Mouse (Mus musculus): Measurements from ENCODE around the gene Asz1. TPM values are rescaled to one million over a fixed set of nuclear protein-coding genes. Genes with fewer than 3 reads are reported as not detected.

Asz1 gene
- total and polyA plus RNA-seq, 3 experiments, result not detected

GRCm38 (mm10) chr6:18135246-18135645 lies 26.4 kb upstream of the Asz1 start:
- no peaks in the 10 kb centered on the region for H3K9me3 ChIP-seq (replicated peaks; ENCODE audit: insufficient read depth, low read length)
- peak; percentile 56 for TF ChIP-seq RAD21 (IDR thresholded peaks at IDR 0.05; ENCODE audit: low read depth, low read length)
- TF ChIP-seq CTCF (IDR thresholded peaks at IDR 0.05 in 2 of 3, conservative IDR thresholded peaks at IDR 0.05 in 1 of 3; ENCODE audit: control insufficient read depth in 1 of 3, insufficient read depth in 1 of 3, low read depth in 2 of 3, low read length in 3 of 3, poor library complexity in 1 of 3, severe bottlenecking in 1 of 3), result peak in 1 of 3 experiments; percentile 48; a peak in 2 of 6 replicates
- no peak for TF ChIP-seq BHLHE40 (IDR thresholded peaks at IDR 0.05; ENCODE audit: borderline replicate concordance, low read depth, low read length)
- TF ChIP-seq MAFK (IDR thresholded peaks at IDR 0.05; ENCODE audit: borderline replicate concordance, low read depth, low read length), result no peak
- peak; percentile 60 for TF ChIP-seq SMC3 (IDR thresholded peaks at IDR 0.05; ENCODE audit: low read depth, low read length)
- H3K4me3 ChIP-seq (ENCODE audit: control insufficient read depth in 1 of 2, insufficient read depth in 1 of 2, low read depth in 2 of 2, low read length in 2 of 2), result no peak overlapping the region
- H3K27ac ChIP-seq (ENCODE audit: control insufficient read depth, low read depth, low read length), result no peak overlapping the region
- no peaks in the 10 kb centered on the region; a peak in 1 of 4 replicates for H3K27me3 ChIP-seq (ENCODE audit: control insufficient read depth in 1 of 2, insufficient read depth in 2 of 2, low read length in 2 of 2)
- no peaks in the 10 kb centered on the region for H3K79me2 ChIP-seq (ENCODE audit: control insufficient read depth, insufficient read depth, low read length, poor library complexity)
- H3K36me3 ChIP-seq (ENCODE audit: control insufficient read depth in 1 of 2, insufficient read depth in 2 of 2, low read length in 2 of 2), result no peaks in the 10 kb centered on the region
- DNase-seq (ENCODE audit: low read depth, low spot score), result peak; percentile 8
- H3K4me1 ChIP-seq (ENCODE audit: control insufficient read depth in 1 of 2, insufficient read depth in 2 of 2, low read length in 2 of 2), result no peaks in the 10 kb centered on the region
- no peak overlapping the region for H3K9ac ChIP-seq (ENCODE audit: control insufficient read depth, low read depth, low read length, poor library complexity, severe bottlenecking)

- Histone ChIP-seq H3K4me3 (ENCODE audit: control insufficient read depth in 1 of 2, insufficient read depth in 1 of 2, low read depth in 2 of 2, low read length in 2 of 2) (no peak overlapping the region), H3K27ac (ENCODE audit: control insufficient read depth, low read depth, low read length) (no peak overlapping the region), H3K4me1 (ENCODE audit: control insufficient read depth in 1 of 2, insufficient read depth in 2 of 2, low read length in 2 of 2) (no peaks in the 10 kb centered on the region), H3K9me3 (replicated peaks; ENCODE audit: insufficient read depth, low read length) (no peaks in the 10 kb centered on the region), H3K36me3 (ENCODE audit: control insufficient read depth in 1 of 2, insufficient read depth in 2 of 2, low read length in 2 of 2) (no peaks in the 10 kb centered on the region), H3K79me2 (ENCODE audit: control insufficient read depth, insufficient read depth, low read length, poor library complexity) (no peaks in the 10 kb centered on the region), H3K27me3 (ENCODE audit: control insufficient read depth in 1 of 2, insufficient read depth in 2 of 2, low read length in 2 of 2) (no peaks in the 10 kb centered on the region; a peak in 1 of 4 replicates), H3K9ac (ENCODE audit: control insufficient read depth, low read depth, low read length, poor library complexity, severe bottlenecking) (no peak overlapping the region)
- no peak for TF ChIP-seq RCOR1 (IDR thresholded peaks at IDR 0.05; ENCODE audit: low read depth, low read length)
- TF ChIP-seq CTCF (IDR thresholded peaks at IDR 0.05 in 2 of 3, conservative IDR thresholded peaks at IDR 0.05 in 1 of 3; ENCODE audit: control insufficient read depth in 1 of 3, insufficient read depth in 1 of 3, low read depth in 2 of 3, low read length in 3 of 3, poor library complexity in 1 of 3, severe bottlenecking in 1 of 3), result no peak
- no peak for TF ChIP-seq NELFE (IDR thresholded peaks at IDR 0.05; ENCODE audit: low read depth, low read length)
- TF ChIP-seq CHD1 (IDR thresholded peaks at IDR 0.05; ENCODE audit: low read depth, low read length), result no peak
- TF ChIP-seq USF1 (IDR thresholded peaks at IDR 0.05; ENCODE audit: low read depth, low read length), result no peak
- TF ChIP-seq ZNF384 (IDR thresholded peaks at IDR 0.05; ENCODE audit: low read depth, low read length), result no peak
- TF ChIP-seq MYB (IDR thresholded peaks at IDR 0.05; ENCODE audit: low read depth, low read length), result no peak
- TF ChIP-seq MAX (IDR thresholded peaks at IDR 0.05; ENCODE audit: low read length), result no peak
- no peak for TF ChIP-seq MEF2A (IDR thresholded peaks at IDR 0.05; ENCODE audit: extremely low read depth, insufficient replicate concordance, low read depth, low read length, poor library complexity, severe bottlenecking)
- no peak for TF ChIP-seq MXI1 (IDR thresholded peaks at IDR 0.05; ENCODE audit: low read depth, low read length)
- TF ChIP-seq RAD21 (IDR thresholded peaks at IDR 0.05; ENCODE audit: low read depth, low read length), result no peak
- TF ChIP-seq USF2 (IDR thresholded peaks at IDR 0.05; ENCODE audit: borderline replicate concordance in 1 of 2, insufficient read depth in 1 of 2, low read depth in 1 of 2, low read length in 2 of 2), result no peak
- no peak for TF ChIP-seq ZC3H11A (IDR thresholded peaks at IDR 0.05; ENCODE audit: low read depth, low read length)
- TF ChIP-seq MAZ (IDR thresholded peaks at IDR 0.05; ENCODE audit: low read depth, low read length), result no peak
- TF ChIP-seq TCF12 (IDR thresholded peaks at IDR 0.05; ENCODE audit: low read depth, low read length), result no peak
- TF ChIP-seq EP300 (IDR thresholded peaks at IDR 0.05; ENCODE audit: low read depth in 1 of 2, low read length in 2 of 2), result no peak
- no peak for TF ChIP-seq ZMIZ1 (IDR thresholded peaks at IDR 0.05; ENCODE audit: low read depth, low read length)
- no peak for TF ChIP-seq HCFC1 (IDR thresholded peaks at IDR 0.05; ENCODE audit: low read depth, low read length)
- TF ChIP-seq KAT2A (conservative IDR thresholded peaks at IDR 0.05; ENCODE audit: low read depth, low read length), result no peak
- DNase-seq (ENCODE audit: low read depth, low spot score), result no peak
These were observed 19.2 kb upstream of the Asz1 start for GRCm38 (mm10) chr6:18128059-18128458.

All from MEL (cell line).